Mouse (Mus musculus) ovary, adult 18-20 months (tissue): ENCODE data around the gene Cyp24a1.
"Not testable (repeated sequence)": the region's sequence is repeated elsewhere in the genome, so short reads cannot be mapped to it uniquely, and the experiment has no call there.

Experiments used
- DNase-seq: peaks from one replicate; pipeline ENCODE4 v3.0.0; 2022; ENCODE audit warnings: low spot score, mixed read lengths

The Cyp24a1 gene

GRCm38 (mm10) chr2:170494784-170495710, 1.9 kb downstream of the Cyp24a1 start:
- no peak for DNase-seq

DNA sequence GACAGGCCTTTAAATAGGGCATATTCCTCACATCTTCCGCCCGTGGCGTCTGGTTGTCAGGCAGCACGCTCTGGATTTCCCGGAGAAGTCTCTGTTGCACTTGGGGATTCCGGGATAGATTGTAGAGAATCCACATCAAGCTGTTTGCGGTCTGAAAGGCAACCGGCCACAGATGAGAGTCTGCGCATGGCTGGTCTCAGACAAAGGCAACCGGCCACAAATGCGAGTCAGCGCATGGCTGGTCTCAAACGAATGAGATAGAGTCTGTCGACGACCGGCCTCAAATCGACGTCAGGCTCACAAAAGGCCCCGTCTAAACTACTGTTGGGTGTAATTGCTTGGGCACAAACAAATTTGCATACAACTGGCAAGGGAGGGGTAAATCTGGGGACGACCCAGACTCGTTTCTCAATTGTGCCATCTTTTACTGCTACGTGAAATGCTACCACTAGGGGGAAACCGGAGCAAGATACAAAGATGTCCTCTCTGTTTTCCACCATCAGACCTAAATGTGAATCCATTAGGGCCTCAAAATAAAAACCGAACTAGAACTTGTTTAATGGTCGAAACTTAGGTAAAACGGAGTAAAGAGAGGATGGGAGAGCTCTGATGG, 8.9 kb downstream of the Cyp24a1 start:
- no peak for DNase-seq

- DNase-seq = no peak
These were observed 9.7 kb downstream of the Cyp24a1 start for GRCm38 (mm10) chr2:170487202-170487601.

DNA sequence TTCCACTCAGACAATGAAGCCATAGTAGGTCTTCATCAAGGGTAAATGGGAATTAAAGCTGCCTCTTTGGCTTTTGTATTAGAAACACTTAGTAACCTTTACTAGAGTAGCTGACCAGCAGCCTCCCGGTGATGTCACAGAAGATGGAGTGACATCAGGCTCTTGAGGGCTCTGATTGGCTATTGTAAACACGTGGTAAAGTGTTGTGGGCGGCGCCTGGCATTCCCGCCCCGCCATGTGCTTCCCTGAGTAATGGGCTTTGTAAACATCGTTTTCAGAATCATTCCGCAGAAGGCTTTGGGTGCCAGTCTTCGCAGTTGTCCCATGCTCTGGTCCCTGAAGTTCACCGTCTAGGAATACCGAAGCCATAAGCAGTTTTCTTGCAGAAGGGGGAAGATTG, 13.0 kb downstream of the Cyp24a1 start:
- DNase-seq = no peak

- DNase-seq = no peak
These were observed 14.9 kb downstream of the Cyp24a1 start for GRCm38 (mm10) chr2:170482019-170482540.

DNA sequence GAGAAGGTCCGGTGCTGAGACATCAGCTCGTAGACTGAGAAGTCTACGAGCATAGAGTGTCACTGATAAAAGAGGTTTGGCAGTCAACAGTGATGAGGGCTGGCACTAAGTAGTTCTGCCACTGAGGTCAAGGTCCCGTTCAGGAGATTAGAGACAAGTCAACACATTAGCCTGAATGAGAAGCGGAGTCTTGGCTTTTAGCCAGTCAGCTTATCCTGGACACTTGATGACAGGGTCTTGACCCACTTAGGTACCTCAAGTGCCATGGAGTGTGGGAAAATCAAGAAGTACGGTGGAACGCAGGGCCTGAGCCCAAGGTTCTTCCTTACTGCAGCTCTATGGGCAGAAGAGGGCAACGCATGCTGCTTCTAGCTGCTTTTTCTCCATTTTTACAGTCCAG, 20.3 kb downstream of the Cyp24a1 start:
- DNase-seq = no peak

DNA sequence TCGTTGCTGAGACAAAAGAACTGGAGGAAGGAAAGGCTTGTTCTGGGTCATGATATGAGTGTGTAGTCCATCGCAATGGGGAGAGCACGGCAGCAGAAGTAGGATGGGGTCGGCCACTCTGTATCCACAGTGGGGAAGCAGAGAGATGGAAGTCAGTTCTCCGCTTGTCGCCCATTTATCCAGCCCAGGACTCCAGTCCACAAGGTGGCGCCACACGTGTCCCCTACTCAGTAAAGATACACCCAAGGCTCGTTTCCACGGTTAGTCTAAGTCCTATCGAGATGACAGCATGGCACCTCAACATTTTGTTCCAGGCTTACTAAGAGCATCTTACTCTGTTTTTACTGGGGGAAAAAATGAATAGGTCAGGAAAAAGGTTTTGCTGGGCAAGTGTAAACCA, 20.7 kb downstream of the Cyp24a1 start:
- no peak for DNase-seq

DNA sequence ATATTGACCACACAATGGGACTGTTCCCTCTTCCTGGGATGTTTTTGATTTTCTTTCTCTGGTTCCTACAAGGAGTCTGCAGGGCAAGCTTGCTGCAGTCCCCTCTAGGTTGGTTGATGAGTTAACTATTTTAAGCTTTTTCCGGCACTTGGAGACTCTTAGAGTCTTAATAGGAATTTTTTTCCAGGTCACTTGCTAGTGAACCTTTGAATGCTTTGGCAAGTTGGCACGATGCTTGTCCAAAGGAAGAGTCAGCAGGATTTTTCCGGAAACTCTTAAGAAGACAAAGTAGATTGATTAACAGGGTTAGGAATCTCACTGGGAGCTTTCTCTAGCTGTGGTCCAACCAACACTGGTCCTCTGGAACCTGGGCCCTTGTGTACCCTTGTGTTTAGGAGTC, 21.8 kb downstream of the Cyp24a1 start:
- no peak for DNase-seq

- no peak for DNase-seq
These were observed 22.8 kb downstream of the Cyp24a1 start for GRCm38 (mm10) chr2:170474125-170474524.

DNA sequence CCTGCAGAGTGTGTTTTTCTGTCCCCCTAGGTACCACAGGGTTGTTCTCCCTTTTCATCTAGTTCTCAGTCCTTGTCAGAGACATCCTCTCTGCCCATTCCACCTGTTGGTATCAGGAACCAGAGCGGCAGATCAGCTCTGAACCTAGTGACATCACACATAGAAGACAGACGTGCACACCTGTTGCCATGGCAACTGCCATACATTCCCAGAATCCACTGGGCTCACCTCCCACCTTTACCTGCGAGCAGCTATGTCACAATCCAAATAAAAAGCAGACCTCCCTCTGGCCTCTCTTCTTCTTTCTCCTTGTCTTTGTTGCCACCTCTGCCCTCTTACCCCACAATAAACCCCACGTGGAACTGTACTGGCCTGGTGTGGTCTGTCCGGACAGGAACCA, 26.4 kb downstream of the Cyp24a1 start:
- no peak for DNase-seq

DNA sequence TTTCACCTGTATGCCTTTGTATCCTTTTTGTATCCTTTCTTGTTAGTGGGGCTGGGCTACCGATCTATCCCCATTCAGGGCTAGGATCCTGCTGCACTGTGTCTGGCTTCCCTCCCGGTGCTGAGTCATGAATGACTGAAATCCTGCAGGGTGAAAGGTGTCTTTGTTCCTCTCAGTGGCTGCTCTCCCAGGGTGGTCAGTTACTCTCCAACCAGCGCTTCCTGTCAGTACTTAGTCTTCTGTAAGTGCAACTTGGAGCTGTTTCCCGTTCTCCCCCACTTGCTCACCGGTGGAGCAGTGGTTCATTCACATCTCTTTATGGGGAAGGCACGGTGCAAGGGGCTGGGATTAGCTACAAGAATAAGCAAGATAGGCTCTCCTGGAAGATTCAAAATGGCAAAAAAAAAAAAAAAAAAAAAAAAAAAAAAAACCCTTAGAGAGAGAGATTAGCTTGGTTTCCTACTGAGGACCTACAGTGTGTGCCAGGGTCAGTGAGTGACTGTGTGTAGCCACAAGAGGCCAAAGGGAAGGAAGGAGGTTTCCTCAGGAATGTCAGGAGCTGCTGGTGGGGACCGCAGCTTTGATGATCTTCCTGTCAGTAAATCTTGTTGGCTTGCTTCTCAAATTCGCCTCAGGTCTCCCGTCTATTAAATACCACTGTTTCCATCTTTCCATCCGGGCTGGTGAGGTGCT, 27.2 kb downstream of the Cyp24a1 start:
- peak; percentile 33 for DNase-seq

GRCm38 (mm10) chr2:170468009-170468408, 28.9 kb downstream of the Cyp24a1 start:
- no peak for DNase-seq

- no peak for DNase-seq
These were observed 32.1 kb downstream of the Cyp24a1 start for GRCm38 (mm10) chr2:170464817-170465216.

- DNase-seq = no peak
These were observed 35.3 kb downstream of the Cyp24a1 start for GRCm38 (mm10) chr2:170461652-170462051.

DNA sequence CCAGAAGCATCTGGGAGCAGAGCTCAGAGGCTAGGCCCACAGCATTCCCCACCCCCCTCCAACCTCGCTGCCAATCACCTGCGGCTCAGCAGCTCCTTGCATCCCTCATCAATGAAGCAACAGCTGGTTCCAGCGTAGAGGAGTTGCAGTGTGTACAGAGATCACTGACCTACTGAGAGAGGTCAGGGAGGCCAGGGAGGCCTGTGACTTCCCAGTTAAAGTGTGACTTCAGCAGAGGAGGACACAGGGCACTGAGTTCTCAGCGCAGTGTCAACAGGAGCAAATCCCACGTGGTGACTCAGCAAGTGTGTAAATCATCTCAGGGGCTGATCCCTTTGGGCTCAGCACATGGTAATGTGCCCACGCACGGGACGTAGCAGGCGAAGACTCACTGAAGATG, 37.1 kb downstream of the Cyp24a1 start:
- no peak for DNase-seq

GRCm38 (mm10) chr2:170459183-170459582, 37.8 kb downstream of the Cyp24a1 start:
- DNase-seq = no peak

DNA sequence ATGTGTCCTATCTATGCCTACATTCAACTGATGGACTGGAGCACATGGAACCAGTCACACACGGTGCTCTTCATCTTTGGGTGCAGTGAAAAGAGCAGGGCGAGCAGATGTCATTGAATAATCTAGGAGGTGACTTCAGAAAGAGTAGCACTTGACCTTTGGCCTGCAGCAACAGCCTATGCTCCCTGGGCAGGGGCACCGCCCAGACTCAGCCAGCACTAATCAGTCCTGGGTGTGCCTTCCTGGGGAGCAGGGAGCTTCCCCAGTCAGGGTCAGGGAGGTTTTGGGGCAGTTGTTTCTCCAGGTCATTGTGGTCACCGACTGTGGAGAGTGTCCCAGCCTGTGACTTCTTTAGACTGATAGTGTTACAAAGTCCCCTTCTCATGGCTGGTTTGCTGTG, 43.1 kb downstream of the Cyp24a1 start:
- DNase-seq = not testable (repeated sequence)

DNA sequence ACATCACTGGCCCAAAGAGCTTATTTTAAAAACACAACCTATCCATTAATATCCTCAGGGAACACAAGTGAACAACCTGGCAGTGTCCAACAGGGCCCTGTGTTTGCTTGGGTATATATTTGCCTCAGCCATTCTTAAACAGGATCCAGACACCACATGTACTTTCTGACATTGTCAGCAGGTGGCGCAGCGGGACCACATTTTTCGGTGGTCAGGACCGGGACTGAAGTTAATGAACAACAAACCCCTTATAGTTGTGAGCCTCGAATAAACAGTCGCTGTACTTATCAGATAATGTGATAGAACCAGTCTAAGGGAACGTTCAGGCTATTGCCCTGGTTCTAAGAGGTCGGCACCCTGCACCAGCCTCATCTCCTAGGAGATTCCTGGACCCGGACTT, 46.0 kb downstream of the Cyp24a1 start:
- DNase-seq = peak; percentile 17

- DNase-seq = no peak
These were observed 49.3 kb downstream of the Cyp24a1 start for GRCm38 (mm10) chr2:170447651-170448050.

- DNase-seq = no peak
These were observed 50.0 kb downstream of the Cyp24a1 start for GRCm38 (mm10) chr2:170446843-170447383.

DNA sequence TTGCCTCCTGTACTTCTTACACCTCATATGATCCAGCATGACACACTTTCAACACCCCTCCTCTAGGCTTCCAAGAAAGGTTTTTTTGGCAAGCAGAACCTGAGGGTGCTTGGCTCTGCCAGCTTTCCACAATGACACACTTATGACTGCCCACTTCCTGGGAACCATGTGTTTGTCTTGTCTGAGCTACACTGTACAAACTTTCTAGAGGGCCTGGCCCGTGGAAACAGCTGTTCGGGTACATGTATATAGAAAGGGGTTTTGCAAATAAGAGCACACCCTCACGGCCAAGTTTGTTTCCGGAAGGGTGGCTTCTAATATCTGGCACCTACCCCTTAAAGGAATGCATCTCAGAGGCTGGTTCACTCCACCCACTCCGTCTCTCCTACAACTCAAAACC, 51.1 kb downstream of the Cyp24a1 start:
- DNase-seq = no peak

DNA sequence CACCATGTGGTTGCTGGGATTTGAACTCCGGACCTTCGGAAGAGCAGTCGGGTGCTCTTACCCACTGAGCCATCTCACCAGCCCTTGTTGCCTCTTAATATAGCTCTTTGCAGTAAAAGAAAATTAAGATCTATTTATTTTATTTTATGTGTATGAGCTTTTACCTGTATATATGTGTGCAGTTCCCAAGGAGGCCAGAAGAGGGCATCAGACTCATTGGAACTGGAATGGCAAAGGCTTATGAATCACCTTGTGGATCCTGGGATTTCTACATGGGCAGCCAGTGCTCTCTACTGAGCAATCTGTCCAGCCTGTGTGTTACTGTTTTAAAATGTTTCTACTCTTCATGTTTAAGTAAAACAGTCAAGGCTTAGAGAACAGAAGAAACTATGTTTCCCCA, 54.4 kb downstream of the Cyp24a1 start:
- no peak for DNase-seq
